Mouse (Mus musculus): Measurements from ENCODE around the gene Cd8a.
"Not testable (repeated sequence)": the region's sequence is repeated elsewhere in the genome, so short reads cannot be mapped to it uniquely, and the experiment has no call there.

The Cd8a gene

DNA sequence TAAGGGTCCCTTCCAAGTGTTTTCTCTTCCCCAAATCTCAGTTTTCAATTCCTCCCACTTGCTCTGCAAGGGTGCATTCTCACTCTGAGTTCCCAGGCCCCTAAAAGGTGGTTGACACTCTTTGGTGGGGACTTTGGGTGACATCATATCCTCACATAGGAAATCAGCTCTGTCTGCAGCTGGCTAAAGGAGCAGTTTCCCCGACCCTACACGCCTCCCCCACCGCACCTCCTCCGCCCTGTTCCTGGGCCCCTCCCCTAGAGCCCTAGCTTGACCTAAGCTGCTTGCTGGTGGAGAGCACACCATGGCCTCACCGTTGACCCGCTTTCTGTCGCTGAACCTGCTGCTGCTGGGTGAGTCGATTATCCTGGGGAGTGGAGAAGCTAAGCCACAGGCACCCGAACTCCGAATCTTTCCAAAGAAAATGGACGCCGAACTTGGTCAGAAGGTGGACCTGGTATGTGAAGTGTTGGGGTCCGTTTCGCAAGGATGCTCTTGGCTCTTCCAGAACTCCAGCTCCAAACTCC lies at the start of gene Cd8a:
Gene Cd8a (plus strand): TSS at position 179 of the 527 bp plus-strand sequence.
- no peak for DNase-seq

DNA sequence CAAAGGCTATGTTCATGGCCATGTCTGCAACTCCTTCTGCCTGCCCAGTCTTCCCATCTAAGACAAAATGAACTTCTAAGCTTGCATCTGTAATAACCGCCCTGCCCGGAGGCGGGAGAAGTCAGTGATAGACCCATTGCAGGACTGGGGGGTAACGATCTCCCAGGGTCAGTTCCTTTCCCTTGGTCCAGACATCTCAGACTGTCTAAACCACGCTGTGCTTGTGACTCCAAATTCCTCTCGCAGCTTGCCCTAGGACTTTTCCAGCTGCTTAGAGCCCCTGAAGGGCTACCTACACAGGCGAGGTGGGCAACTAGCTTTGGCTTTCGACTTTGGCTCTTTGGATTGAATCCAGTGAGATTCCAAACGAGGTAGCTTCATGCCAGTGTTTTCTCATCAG lies 48.4 kb upstream of the Cd8a start:
- DNase-seq = no peak

DNA sequence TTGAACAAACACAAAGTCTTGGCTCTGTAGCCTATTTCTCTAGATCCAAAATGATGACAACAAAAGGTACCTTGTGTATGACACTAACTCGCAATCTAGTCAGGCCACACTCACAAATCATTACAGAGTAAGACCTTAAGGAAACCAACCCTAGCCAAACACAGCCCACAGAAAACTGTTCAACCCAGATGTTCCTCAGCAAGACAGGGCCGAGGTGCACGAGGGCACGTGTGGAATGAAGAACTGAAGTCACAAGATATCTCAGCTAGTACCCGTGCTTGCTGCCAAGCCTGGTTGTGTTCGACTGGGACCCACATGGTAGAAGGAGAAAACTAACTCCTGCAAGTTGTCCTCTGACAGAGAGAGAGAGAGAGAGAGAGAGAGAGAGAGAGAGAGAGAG lies 43.3 kb upstream of the Cd8a start:
- no peak for DNase-seq

- no peak for DNase-seq
These were observed 42.7 kb upstream of the Cd8a start for GRCm38 (mm10) chr6:71330486-71330885.

DNA sequence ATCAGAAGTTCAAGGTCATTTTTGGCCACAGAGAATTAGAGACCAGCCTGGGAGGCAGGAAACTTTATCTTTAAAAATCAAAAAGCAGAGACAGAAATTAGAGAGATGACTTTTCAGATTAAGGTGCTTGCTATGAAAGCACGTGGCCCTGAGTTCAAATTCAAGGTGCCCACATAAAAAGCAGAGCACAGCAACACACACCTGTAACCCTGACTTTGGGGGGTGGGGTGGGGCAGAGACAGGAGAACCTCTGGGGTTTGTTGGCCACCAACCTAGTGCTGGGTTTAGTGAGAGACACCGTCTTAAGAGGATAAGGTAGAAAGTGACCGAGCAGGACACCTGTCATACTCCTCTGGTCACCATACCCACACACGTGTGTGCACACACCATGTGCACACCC lies 41.7 kb upstream of the Cd8a start:
- DNase-seq = not testable (repeated sequence)

DNA sequence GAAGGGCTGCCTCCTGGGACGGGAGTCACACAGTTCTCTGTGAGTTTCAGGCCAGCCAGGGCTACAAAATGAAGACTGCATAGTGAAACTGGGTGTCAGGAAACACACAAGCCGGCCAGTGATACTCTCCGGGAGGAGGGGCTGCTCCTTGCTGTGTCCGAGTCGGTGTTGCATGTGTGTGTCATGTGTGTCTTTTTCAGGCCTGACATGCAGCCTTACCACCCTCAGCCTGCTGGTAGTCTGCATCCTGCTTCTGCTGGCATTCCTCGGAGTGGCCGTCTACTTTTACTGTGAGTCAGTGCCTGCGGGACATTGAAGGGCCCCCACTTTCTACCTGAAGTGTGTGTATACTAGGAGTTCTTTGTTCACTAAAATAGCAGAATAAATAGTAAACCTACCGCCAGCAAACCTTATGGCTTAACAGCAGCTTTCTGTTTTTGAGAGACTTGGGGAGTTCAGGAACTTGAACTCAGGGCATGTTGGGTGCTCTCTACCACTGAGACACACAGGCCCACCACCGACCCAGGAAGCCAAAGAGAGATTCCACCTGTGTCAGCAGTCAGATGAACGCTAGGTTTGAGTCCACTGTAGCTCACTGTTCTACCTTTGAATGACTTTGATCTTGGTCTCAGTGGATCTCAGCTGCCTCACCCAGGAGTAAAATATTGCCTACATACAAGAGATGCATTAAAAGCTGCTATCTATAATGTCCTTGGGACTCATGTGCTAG lies 40.8 kb upstream of the Cd8a start:
- DNase-seq = no peak

DNA sequence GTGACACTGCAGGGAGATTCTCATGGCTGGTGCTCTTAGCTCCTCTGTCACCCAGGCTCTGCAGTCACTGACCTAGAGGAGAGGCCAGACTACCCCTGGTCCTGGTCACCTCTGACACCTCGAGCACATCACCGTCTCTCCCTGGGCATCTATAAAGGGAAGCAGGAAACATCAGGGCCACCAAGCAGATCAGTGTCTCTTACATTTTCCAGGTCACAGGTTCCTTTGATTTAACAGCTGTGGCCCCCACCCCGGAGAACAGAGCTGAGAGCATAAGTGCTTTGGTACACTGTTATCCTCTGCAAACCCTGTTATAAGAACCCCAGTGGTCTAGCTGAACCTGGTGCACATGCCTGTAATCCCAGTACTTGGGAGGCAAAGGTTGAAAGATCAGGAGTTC lies 40.2 kb upstream of the Cd8a start:
- no peak for DNase-seq

GRCm38 (mm10) chr6:71333578-71334273 lies 39.5 kb upstream of the Cd8a start:
- no peak for DNase-seq

- DNase-seq = no peak
These were observed 35.6 kb upstream of the Cd8a start for GRCm38 (mm10) chr6:71337666-71338065.

DNA sequence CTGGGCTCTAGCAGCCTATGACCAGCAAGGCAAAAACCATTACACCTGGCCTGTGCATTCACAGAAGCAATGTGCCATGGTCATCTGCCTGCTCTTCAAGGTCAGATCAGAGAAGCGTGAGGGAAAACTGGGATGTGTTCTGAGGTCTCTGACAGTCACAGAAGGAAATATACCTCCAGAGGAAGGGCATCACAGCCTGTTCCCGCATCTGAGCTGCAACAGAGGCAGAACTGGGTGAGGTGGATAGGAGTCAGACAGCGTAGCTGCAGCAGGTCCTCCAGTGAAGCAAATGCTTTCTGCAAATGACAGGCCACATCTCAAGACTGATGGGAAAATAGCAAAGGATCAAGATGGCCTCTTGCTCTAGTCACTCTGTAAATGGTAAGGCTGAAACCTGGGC lies 34.3 kb upstream of the Cd8a start:
- DNase-seq = no peak

- no peak for DNase-seq
These were observed 33.9 kb upstream of the Cd8a start for GRCm38 (mm10) chr6:71339351-71339750.

- no peak for DNase-seq
These were observed 32.0 kb upstream of the Cd8a start for GRCm38 (mm10) chr6:71341179-71341578.

GRCm38 (mm10) chr6:71348006-71348405 lies 25.2 kb upstream of the Cd8a start:
- no peak for DNase-seq

GRCm38 (mm10) chr6:71351201-71351600 lies 22.0 kb upstream of the Cd8a start:
- DNase-seq = no peak

DNA sequence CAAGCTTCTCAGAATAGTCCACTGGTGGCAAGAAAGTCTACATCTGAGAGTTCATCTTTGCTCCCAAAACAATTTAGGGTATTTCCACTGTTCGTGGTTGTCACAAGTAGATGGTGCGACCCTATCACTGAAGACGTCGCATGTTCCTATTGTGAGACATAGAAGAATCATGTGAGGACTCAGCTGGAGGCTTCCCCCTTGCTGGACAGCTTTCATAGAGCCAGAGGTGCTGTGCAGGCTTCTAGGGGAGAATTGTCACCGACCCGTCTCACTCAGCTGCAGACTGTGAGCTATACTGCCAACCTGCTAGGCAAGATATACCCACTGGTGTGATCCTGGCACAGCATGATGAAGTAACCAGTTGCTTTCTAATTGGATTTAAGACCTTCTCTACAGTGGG lies 21.0 kb upstream of the Cd8a start:
- no peak for DNase-seq

DNA sequence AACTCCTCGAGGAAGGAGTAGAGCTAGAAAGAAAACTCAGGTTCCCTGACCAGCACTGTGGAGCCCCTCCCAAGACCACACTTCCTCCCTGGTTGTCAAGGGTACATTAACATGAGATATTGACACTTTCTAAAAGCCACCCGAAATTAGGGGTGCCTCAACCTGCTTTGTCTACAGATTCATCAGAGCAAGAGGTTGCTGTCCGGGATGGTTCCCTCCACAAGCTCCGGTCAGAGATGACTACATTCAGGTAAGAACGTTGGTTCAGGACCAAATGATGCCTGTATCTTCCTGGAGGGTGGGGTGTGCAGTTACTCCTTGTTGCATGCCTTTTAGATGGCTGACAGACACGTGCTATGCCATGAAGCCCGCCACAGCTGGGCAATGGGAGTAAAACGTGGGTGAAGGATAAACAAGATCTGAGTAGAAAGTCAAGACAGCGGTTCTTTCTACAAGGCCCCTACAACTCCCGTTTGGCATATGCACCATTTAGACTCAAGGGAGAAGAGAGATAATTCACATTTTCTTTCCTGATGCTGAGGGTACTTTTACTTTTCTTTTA lies 20.3 kb upstream of the Cd8a start:
- no peak for DNase-seq

- DNase-seq = no peak
These were observed 19.5 kb upstream of the Cd8a start for GRCm38 (mm10) chr6:71353722-71354121.

DNA sequence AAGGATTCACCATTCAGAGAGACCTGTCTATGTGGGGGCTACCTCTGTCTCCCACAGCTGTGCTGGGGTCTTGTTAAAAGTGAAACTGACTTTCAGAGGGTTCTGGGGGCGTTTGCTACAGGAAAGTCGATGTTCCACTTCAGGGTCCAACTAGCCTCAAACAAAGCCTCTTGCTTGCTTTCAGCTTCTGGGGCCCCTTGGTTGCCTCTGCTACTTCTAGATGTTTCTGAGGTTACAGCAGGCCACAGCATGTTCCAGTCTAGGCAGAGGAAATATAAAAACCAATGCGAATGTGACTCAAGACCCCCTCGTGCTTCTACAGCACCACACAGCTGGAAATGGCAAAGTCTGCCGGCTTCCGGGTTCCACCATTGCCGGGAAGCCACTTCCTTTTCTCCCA lies 15.7 kb upstream of the Cd8a start:
- no peak for DNase-seq

DNA sequence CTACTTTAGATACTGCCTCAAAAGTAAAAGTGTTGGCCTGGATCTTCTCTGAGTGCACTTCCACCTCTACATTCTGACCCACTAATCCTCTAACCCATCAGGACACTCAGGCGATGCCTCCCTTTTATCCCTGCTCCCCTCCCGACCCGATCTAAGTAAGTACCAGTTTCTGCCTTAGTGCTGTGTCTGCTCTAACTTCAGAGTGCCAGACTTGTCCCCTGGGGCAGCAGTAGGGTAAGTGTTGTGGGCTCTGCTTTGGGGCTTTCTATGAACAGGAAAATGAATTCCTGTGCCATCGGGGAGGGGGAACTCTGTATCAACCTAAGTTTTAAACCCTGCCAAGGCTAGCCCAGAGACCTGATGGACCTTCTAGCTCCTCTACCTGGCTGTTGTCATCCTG lies 13.0 kb upstream of the Cd8a start:
- no peak for DNase-seq

DNA sequence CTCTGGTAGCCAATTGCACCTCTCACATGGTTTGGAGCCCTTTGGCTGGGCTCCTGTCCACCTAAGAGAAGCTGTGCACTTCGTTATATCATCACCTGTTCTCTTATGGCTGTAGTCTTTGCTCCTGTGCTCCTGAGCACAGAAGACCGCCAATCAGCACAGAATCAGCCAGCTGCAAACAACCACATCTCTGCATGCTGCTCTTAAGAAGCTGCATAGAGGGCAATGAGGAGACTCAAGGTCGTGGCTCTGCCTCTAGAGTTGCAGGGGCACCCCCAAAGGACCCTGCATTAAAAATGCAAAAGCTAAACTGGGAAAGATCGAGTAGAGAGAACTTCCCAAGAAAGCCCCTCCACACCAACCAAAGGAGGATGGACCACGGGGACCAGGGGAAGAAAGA lies 12.5 kb upstream of the Cd8a start:
- no peak for DNase-seq

DNA sequence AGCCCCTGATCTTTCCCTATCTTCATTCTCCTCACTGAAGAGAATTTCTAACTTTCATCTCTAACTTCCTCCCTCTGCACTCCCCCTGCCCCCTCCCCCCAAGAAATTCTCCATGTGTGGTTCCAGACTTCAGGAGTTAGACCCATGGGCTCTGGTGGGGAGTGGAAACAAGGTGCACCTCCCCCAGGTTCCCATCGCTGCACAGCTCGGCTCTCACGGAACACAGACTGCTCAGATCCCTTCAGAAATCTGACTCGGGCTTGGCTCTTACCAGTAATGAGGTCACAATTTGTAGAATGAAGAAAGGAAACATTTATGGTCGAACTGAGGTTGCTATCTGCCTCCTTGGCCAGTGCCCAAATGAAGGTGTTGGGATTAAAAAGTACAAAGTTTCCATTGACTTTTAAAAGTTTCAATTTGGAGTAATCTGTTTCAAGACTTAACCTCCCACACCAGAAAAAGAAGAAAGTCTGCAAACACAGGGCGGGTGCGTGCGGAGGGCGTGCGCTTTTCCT lies 12.0 kb upstream of the Cd8a start:
- no peak for DNase-seq

- DNase-seq = no peak
These were observed 9.2 kb upstream of the Cd8a start for GRCm38 (mm10) chr6:71363995-71364394.

GRCm38 (mm10) chr6:71369416-71369815 lies 3.8 kb upstream of the Cd8a start:
- DNase-seq = no peak

DNA sequence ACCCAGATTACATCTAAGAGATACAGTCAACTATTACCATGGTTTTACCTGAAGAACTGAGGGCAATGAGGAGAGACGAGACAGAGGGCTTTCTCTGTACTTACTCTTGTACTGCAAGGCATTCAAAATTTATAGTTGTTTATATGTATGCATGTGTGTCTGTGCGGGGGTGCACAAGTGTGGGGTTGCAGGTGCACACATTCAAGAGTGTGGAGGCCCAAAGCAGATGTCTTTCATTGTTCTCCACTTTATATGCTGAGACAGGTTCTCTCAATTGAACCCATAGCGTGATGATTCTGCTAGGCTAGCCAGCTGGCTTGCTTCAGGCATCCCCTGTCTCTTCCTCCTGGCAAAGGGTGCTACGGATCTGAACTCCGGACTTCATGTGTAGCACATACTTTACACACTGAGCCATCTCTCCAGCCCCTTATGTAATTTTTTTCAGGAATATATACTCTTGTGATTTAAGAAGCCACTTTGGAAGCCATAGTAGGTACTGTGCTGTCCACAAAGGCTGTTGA lies 2.1 kb upstream of the Cd8a start:
- DNase-seq = no peak
